Mouse (Mus musculus) midbrain, embryonic 12.5 days (tissue): Measurements from ENCODE around the gene Cxcr5. TPM values are rescaled to one million over a fixed set of nuclear protein-coding genes. Genes with fewer than 3 reads are reported as not detected.
A peak's percentile ranks its signal among the peaks of the same experiment; 100 is the strongest.

Experiments used
- ATAC-seq: fragments of 200-750 bp; cut with Nextera tagmentation; 2 replicates; pipeline ENCODE4 v1.8.0; 2017; ENCODE audit warnings: low read depth, moderate TSS enrichment, moderate library complexity; ENCODE audit not compliant: low FRiP score
- H3K27ac ChIP-seq: fragments of 300-500 bp; sonication (generic); replicated peaks from 2 replicates; pipeline ENCODE4 v1.5.1; 2016; ENCODE audit warnings: mild to moderate bottlenecking
- H3K27me3 ChIP-seq: fragments of 300-500 bp; sonication (generic); 2 replicates; pipeline ENCODE4 v1.6.1; 2016; ENCODE audit warnings: mild to moderate bottlenecking
- H3K36me3 ChIP-seq: fragments of 300-500 bp; sonication (generic); 2 replicates; pipeline ENCODE4 v1.6.1; 2016
- H3K4me1 ChIP-seq: fragments of 300-500 bp; sonication (generic); 2 replicates; pipeline ENCODE4 v1.6.1; 2016
- H3K4me2 ChIP-seq: fragments of 300-500 bp; sonication (generic); replicated peaks from 2 replicates; pipeline ENCODE4 v1.6.1; 2016; ENCODE audit warnings: mild to moderate bottlenecking, moderate library complexity
- H3K4me3 ChIP-seq: fragments of 300-500 bp; sonication (generic); 2 replicates; pipeline ENCODE4 v1.5.1; 2016; ENCODE audit warnings: mild to moderate bottlenecking
- H3K9ac ChIP-seq: fragments of 300-500 bp; sonication (generic); replicated peaks from 2 replicates; pipeline ENCODE4 v1.6.1; 2016; ENCODE audit warnings: mild to moderate bottlenecking, moderate library complexity
- H3K9me3 ChIP-seq: fragments of 300-500 bp; sonication (generic); 2 replicates; pipeline ENCODE4 v1.6.1; 2016; ENCODE audit warnings: mild to moderate bottlenecking
- WGBS: fragments of 180-500 bp; shearing (Covaris S2); methylation state at CpG from one replicate; pipeline ENCODE4 v1.1.7; 2016; 5-methylcytosine and 5-hydroxymethylcytosine counted together
- polyA plus RNA-seq: library from polyadenylated mRNA; unstranded; fragments of >200 nt; fragmentation: Nextera tagmentation; extraction: Ambion mirVana; gene quantifications from 2 replicates; pipeline ENCODE4 v1.2.1, GENCODE M21; 2016

Cxcr5 gene
- polyA plus RNA-seq, 1 experiment from 2014 or later = not detected

DNA sequence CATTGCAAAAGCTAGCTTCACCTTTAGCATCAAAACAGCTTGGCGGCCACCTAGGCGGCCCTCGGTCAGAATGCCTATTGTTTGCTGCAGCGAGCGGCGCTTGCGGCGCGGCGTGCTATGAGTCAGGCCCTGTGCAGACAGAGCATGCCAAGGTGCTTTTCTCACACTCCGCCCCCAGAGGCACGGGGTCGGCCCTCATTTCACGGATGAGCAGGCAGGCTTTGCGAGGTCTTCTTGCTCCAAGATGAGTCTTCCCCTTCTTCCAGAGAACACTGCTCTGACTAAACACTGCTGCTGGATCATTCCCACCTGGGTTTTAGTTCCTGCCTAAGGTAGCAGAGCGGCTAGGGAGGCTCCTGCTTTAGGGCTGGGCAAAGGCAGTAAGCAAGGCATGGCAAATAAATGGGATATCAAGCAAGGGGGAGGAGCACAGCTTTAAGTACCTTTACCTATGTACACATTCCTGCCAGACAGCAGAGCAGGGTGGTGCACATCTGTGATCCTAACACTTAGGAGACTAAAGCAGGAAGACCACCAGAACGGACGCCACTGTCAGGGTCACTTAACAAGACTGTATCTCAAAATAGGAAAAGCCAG is 37.3 kb upstream of the Cxcr5 start:
- Histone ChIP-seq H3K9me3 (no peaks in the 10 kb centered on the region), H3K4me2 (peak overlapping the region; percentile 47), H3K27me3 (peaks cover 15% of the 10 kb centered on the region), H3K36me3 (no peaks in the 10 kb centered on the region), H3K27ac (peak overlapping the region; percentile 54), H3K4me1 (peaks cover 29% of the 10 kb centered on the region), H3K4me3 (peak overlapping the region; percentile 22), H3K9ac (peak overlapping the region; percentile 49; the same call in 1 of the 2 replicates)
- peak; percentile 48; the same call in 1 of the 2 replicates for ATAC-seq
- WGBS = 5% methylated on average over 18 of the region's 18 CpGs

DNA sequence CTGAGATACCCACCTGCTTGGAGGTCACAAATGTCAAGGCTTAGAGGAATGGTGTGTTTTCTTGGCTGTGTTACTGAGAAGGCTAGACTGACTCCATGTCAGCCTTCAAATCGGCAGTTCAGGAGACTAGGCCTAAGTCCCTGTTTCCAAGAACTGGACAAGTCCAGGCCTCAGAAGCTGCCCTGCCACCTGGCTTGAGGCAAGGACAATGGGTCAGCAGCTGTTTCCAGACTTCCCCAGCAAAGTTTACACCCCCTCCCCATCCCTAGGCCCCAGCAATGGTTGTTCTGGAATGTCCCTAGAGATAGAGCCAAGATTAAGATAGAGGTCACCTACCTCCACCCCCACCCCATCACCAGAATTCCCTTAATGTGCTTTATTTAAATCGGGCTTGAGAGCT is 36.1 kb upstream of the Cxcr5 start:
- H3K4me3 ChIP-seq = no peak overlapping the region

DNA sequence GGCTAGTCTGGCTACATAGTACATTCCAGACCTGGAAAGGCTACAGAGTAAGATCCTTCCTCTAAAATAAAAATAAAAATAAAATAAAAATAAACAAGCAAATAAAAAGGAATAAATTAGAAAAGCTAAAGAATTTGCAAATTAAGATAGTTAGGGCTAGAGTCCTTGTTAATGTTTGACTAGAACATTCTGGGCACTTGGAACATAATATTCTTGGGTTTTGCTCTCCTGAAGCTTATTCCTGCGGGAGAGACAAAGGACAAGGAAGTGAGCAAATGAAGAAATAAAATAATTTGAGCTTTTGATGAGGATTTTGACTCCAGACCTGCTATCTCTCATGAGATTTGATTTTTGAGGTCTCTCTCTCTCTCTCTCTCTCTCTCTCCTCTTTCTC is 33.9 kb upstream of the Cxcr5 start:
- H3K9me3 ChIP-seq = no peaks in the 10 kb centered on the region
- no peak for ATAC-seq
- H3K27me3 ChIP-seq = peaks cover 15% of the 10 kb centered on the region
- no peak overlapping the region for H3K27ac ChIP-seq
- H3K4me2 ChIP-seq = no peak overlapping the region
- H3K9ac ChIP-seq = no peak overlapping the region
- H3K4me1 ChIP-seq = peaks cover 21% of the 10 kb centered on the region
- no peak overlapping the region for H3K4me3 ChIP-seq
- WGBS = 97% methylated on average over 1 of the region's 1 CpGs
- no peaks in the 10 kb centered on the region for H3K36me3 ChIP-seq

More for the DNA sequence above, 36.1 kb upstream of the Cxcr5 start:
- Histone ChIP-seq H3K9ac (no peak overlapping the region), H3K4me2 (no peak overlapping the region), H3K36me3 (no peaks in the 10 kb centered on the region), H3K27ac (no peak overlapping the region), H3K27me3 (peaks cover 15% of the 10 kb centered on the region), H3K4me1 (peaks cover 22% of the 10 kb centered on the region), H3K9me3 (no peaks in the 10 kb centered on the region)
- ATAC-seq = no peak
- WGBS = 90% methylated on average over 2 of the region's 2 CpGs

DNA sequence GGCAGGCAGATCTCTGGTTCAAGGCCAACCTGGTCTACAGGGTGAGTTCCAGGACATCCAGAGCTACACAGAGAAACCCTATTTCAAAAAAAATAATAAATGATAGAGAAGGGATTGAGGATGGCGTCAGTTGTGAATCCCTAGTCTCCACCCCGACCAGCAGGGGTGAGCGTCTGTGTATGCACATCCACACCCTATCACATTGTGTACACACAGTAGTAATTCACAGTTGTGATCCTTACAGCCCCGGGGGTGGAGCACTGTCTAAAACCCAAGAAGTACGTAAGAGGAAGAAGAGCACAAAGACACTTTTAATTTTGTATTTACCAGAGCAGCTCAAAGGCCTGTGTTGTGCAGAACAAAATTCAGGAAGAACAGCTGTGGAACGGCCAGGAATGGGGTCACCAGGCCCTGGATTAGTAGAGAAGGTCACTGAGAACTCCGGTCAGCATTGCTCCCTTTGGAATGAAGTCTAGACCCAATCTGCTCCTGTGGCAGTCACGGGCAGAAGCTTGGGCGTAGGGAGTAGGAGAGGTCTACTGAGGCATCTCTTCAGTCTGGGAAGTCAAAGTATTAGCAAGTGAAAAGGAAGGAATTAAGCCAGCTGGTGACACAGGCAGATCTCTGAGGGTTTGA is 33.3 kb upstream of the Cxcr5 start:
- H3K9me3 ChIP-seq = no peaks in the 10 kb centered on the region
- H3K9ac ChIP-seq = no peak overlapping the region
- no peak overlapping the region for H3K4me2 ChIP-seq
- ATAC-seq = no peak
- no peaks in the 10 kb centered on the region for H3K36me3 ChIP-seq
- no peak overlapping the region for H3K27ac ChIP-seq
- H3K4me3 ChIP-seq = no peak overlapping the region
- H3K4me1 ChIP-seq = peaks cover 18% of the 10 kb centered on the region
- peaks cover 15% of the 10 kb centered on the region for H3K27me3 ChIP-seq
- 74% methylated on average over 9 of the region's 9 CpGs for WGBS

DNA sequence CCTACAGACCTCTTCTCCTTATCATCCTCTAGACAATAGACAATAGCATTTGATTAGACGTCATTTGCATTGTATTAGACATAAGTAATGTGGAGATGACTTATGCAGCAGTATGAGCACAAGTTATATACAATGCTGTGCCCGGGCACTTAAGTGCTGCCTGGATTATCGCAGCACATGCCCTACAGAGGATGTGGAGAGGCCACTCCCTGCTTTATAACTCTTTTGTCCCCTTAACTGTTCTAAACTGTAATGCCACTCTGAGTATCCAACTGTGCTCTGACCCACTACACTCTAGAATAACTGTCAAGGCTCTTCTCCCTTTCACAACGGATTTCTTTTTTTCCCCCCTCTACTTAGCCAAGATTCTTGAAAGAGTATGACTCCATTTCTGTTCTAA is 32.2 kb upstream of the Cxcr5 start:
- H3K4me1 ChIP-seq = peaks cover 7% of the 10 kb centered on the region
- peaks cover 15% of the 10 kb centered on the region for H3K27me3 ChIP-seq
- H3K27ac ChIP-seq = no peak overlapping the region
- H3K36me3 ChIP-seq = no peaks in the 10 kb centered on the region
- no peak for ATAC-seq
- no peak overlapping the region for H3K4me3 ChIP-seq
- no peak overlapping the region for H3K9ac ChIP-seq
- H3K9me3 ChIP-seq = no peaks in the 10 kb centered on the region
- H3K4me2 ChIP-seq = no peak overlapping the region
- 88% methylated on average over 4 of the region's 4 CpGs for WGBS

DNA sequence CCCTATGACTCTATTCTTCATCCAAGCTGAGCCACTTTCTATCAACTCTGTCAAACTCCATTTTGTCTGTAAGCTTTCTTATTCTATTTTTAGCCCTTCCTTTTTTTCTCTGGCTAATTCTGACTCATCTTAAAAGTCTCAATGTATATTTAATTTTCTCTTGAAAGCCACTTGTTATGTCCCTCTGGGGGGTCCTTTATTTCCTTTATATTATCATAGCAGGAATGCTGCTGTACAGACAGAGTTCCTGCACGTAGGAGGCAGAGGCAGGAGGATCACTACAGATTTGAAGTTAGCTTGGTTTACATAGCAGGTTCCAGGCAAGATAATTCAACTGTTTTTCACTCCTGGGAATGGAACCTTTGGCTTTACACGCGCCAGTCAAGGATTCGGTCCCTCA is 31.5 kb upstream of the Cxcr5 start:
- Histone ChIP-seq H3K4me1 (peaks cover under 1% of the 10 kb centered on the region), H3K27ac (no peak overlapping the region), H3K4me2 (no peak overlapping the region), H3K4me3 (no peak overlapping the region), H3K27me3 (peaks cover 14% of the 10 kb centered on the region), H3K36me3 (no peaks in the 10 kb centered on the region), H3K9ac (no peak overlapping the region), H3K9me3 (no peaks in the 10 kb centered on the region)
- 81% methylated on average over 4 of the region's 4 CpGs for WGBS
- ATAC-seq = no peak

DNA sequence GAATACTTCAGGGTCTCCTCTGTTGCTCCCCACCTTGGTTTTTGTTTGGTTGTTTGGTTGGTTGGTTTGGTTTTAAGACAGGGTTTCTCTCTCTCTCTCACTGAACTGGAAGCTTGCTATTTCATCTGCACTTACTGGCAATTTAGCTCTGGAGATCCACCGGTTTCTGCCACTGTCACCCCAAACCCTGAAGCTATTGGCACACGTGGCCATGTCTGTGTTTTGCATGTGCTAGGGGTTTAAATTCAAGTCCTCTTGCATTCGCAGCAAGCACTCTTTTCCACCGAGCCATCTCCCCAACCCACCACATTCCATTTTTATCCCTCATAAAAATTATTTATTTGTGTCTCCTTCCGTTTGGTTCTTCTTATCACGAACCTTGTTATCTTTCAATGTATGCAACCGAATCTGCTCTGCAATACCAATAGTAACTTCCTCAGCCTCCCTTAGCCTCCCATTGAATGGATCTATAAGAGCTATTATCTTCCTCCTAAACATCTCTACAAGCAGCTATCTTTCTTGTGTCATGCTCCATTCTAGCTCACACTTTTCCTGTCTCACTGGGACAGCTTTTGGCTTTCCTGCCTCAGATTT is 30.0 kb upstream of the Cxcr5 start:
- Histone ChIP-seq H3K27me3 (no peaks in the 10 kb centered on the region), H3K9me3 (no peaks in the 10 kb centered on the region), H3K4me2 (no peak overlapping the region), H3K4me1 (no peaks in the 10 kb centered on the region), H3K27ac (no peak overlapping the region), H3K9ac (no peak overlapping the region), H3K36me3 (no peaks in the 10 kb centered on the region), H3K4me3 (no peak overlapping the region)
- 82% methylated on average over 7 of the region's 7 CpGs for WGBS
- ATAC-seq = no peak

DNA sequence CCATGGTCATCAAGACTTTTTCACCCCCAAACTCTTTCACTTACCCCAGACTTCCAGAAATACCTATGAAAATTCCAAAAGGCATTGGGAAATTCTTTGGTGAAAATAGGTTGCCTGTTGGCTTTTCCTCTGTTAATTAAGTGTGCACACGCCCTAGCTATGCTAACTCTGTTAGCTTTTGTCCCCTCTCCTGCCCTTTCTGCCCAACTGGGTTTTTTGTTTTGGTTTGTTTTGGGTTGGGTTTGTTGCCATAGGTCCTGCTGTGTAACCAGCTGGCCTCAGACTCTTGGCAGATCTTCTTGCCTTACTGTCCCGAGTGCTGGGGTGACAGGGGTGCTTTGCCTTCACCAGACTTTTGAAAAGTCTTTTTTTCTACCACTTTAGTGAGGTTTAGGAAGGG is 29.3 kb upstream of the Cxcr5 start:
- Histone ChIP-seq H3K27me3 (no peaks in the 10 kb centered on the region), H3K9me3 (no peaks in the 10 kb centered on the region), H3K4me3 (no peak overlapping the region), H3K4me2 (no peak overlapping the region), H3K27ac (no peak overlapping the region), H3K9ac (no peak overlapping the region), H3K4me1 (no peaks in the 10 kb centered on the region), H3K36me3 (no peaks in the 10 kb centered on the region)
- 4% methylated on average over 2 of the region's 2 CpGs for WGBS
- ATAC-seq = no peak

DNA sequence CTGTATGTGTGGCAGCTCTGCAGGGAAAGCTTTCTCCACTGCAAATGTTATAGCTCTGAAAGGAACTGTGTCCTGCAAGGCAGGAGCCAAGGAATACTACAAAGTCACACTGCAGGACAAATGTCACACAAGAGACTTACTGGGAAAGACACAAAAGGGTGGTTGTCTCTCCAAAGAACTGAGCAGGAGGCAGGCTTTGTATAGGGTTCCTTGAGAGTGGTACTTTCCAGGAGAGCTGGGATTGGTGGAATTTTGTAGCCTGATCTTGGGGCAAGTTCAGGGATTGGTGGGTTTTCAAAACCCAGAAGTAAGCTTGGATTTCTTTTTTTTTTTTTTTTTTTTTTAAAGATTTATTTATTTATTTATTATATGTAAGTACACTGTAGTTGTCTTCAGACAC is 27.4 kb upstream of the Cxcr5 start:
- Histone ChIP-seq H3K4me1 (no peaks in the 10 kb centered on the region), H3K4me2 (no peak overlapping the region), H3K9me3 (0 out of 2 replicates have a peak, but pooled peaks cover 3% of the 10 kb centered on the region), H3K4me3 (no peak overlapping the region), H3K27ac (no peak overlapping the region), H3K27me3 (no peaks in the 10 kb centered on the region), H3K9ac (no peak overlapping the region), H3K36me3 (no peaks in the 10 kb centered on the region)
- ATAC-seq = no peak

DNA sequence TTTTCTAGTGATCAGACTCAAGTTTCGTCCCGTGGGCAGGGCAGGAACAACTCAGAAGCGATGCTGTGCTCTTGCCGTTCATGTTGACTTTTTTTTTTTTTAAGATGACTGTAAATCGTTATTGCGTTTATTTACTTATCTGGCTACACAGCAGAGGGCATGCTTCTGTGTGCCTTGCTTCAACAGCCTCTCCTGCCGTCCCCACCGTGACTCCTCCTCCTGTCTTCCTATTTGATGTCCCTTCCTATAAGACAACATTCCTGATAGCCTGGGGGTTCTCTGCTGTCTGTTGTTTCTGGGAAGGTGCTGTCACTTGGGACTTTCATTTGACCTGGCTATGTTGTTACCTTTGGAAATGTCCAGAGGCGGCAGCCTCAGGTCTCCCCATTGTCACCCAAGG is 26.9 kb upstream of the Cxcr5 start:
- Histone ChIP-seq H3K27ac (no peak overlapping the region), H3K4me2 (no peak overlapping the region), H3K4me1 (no peaks in the 10 kb centered on the region), H3K9ac (no peak overlapping the region), H3K36me3 (no peaks in the 10 kb centered on the region), H3K4me3 (no peak overlapping the region), H3K9me3 (peaks cover 7% of the 10 kb centered on the region; the same call in 1 of the 2 replicates), H3K27me3 (no peaks in the 10 kb centered on the region)
- 81% methylated on average over 9 of the region's 9 CpGs for WGBS
- no peak for ATAC-seq

DNA sequence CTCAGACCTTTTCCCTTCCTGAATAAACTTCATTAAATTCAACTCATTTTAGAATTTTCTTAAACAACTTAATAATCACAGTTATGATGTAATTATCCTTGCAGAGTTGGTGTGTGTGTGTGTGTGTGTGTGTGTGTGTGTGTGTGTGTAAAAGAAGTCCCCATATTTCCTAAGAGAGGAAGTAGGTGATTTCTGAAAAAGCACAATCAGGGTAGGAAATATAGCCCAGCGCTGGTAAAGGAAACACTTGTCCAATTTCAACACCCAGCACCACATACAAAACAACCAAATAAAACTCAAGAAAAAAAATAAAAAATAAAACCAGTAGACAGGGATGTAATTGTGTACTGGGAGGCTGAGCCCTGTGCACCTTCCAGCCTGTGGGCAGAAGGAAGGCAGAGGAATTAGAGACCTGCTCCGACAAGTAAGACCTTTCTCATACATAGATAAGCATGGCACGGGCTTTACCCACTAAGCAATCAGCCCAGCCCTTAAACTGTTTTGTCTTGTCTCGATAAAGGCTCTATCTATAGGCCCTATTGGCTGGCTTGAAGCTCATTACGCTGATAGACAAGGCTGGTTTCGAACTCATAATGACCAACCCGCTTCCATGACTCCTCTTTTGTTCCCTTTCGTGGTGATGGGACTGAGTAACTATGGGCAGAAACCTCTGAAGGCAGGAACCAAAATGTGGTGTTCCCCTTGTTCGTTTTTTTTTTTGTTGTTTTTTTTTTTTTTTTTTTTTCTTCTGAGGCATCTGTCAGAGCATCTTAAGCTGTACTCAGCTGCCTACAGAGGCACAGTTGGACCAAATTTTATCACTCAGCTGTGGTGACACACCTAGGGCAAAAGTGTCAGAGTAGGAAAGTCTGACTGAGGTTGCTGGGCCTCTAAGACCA is 25.8 kb upstream of the Cxcr5 start:
- Histone ChIP-seq H3K4me1 (no peaks in the 10 kb centered on the region), H3K36me3 (no peaks in the 10 kb centered on the region), H3K4me3 (no peak overlapping the region), H3K9me3 (peaks cover 9% of the 10 kb centered on the region; the same call in 1 of the 2 replicates), H3K27me3 (no peaks in the 10 kb centered on the region), H3K4me2 (no peak overlapping the region), H3K9ac (no peak overlapping the region), H3K27ac (no peak overlapping the region)
- WGBS = 86% methylated on average over 9 of the region's 9 CpGs
- ATAC-seq = no peak
